Mouse (Mus musculus) liver, postnatal 0 days (tissue): ENCODE measurements around the gene Prkcq.

Experiments used
- CTCF ChIP-seq: sonication (generic); IDR thresholded peaks from 2 replicates; pipeline ENCODE4 v1.5.1; 2016; ENCODE audit warnings: antibody characterized with exemption, low read depth
- EP300 ChIP-seq: IDR thresholded peaks from 2 replicates; pipeline ENCODE4 v1.6.1; 2016; ENCODE audit warnings: antibody characterized with exemption, low read depth, mild to moderate bottlenecking

DNA sequence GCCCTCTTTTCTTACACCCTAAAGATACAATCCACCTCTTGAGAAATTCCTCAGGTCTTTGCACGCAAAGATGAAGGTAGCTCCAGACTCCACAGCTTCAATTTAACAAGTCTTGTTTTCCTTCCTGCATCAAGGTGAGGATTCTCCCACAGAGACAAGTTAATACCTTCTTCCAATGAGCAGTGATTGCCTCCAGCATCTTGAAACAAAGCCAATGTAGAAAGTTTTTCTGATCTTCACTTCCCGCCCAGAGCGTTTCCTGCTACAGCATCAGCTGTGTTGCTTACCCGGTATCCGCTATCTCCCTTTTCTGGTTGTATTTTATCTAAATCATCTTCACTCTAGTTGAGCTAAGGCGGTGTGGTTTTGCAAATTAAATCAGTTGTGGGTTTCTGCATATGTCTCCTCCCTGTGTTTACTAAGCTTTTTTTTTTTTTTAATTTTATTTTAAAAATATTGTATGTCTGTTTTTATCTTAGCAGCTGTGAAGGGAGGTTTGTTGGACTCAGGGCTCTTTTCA is 21.3 kb downstream of the Prkcq start:
- no peak for TF ChIP-seq EP300
- no peak for TF ChIP-seq CTCF
